Mouse (Mus musculus) lung, postnatal 0 days (tissue): ENCODE measurements around the gene Ap1b1.

Experiments used
- CTCF ChIP-seq: IDR thresholded peaks from 2 replicates; pipeline ENCODE4 v1.5.1; 2016; ENCODE audit warnings: antibody characterized with exemption, mild to moderate bottlenecking
- EP300 ChIP-seq: IDR thresholded peaks from 2 replicates; pipeline ENCODE4 v1.6.1; 2016; ENCODE audit warnings: antibody characterized with exemption, mild to moderate bottlenecking, control low read depth

- no peak for TF ChIP-seq CTCF
- TF ChIP-seq EP300: no peak
These were observed 72.6 kb downstream of the Ap1b1 start for GRCm38 (mm10) chr11:5059230-5059629.
